Mouse (Mus musculus) CD4-positive helper T cell, adult 2 months (primary cell): ENCODE results near the gene 1700017B05Rik.
"Not testable (repeated sequence)": the region's sequence is repeated elsewhere in the genome, so short reads cannot be mapped to it uniquely, and the experiment has no call there.

ENCODE experiments used
- DNase-seq: peaks from one replicate; pipeline ENCODE4 v3.0.0-alpha.2; 2012; ENCODE audit warnings: low read depth, missing footprints, low spot score

Gene 1700017B05Rik

GRCm38 (mm10) chr9:57261913-57262794, at the start of gene 1700017B05Rik:
Gene 1700017B05Rik (minus strand): TSS chr9:57262612.
- DNase-seq = peak; percentile 87

GRCm38 (mm10) chr9:57310895-57311294, 48.5 kb upstream of the 1700017B05Rik start:
- no peak for DNase-seq

- no peak for DNase-seq
Measured at GRCm38 (mm10) chr9:57309353-57309752, 46.9 kb upstream of the 1700017B05Rik start.

- DNase-seq = no peak
Measured at GRCm38 (mm10) chr9:57307456-57307855, 45.0 kb upstream of the 1700017B05Rik start.

- DNase-seq = not testable (repeated sequence)
Measured at GRCm38 (mm10) chr9:57304716-57305115, 42.3 kb upstream of the 1700017B05Rik start.

GRCm38 (mm10) chr9:57304251-57304650, 41.8 kb upstream of the 1700017B05Rik start:
- DNase-seq = no peak

GRCm38 (mm10) chr9:57303356-57303755, 40.9 kb upstream of the 1700017B05Rik start:
- DNase-seq = no peak

- DNase-seq = no peak
Measured at GRCm38 (mm10) chr9:57300825-57301224, 38.4 kb upstream of the 1700017B05Rik start.

- DNase-seq = no peak
Measured at GRCm38 (mm10) chr9:57299790-57300477, 37.5 kb upstream of the 1700017B05Rik start.

- DNase-seq = no peak
Measured at GRCm38 (mm10) chr9:57297938-57298337, 35.5 kb upstream of the 1700017B05Rik start.

GRCm38 (mm10) chr9:57296277-57296676, 33.9 kb upstream of the 1700017B05Rik start:
- DNase-seq = no peak

- no peak for DNase-seq
Measured at GRCm38 (mm10) chr9:57295666-57296065, 33.3 kb upstream of the 1700017B05Rik start.

GRCm38 (mm10) chr9:57294905-57295304, 32.5 kb upstream of the 1700017B05Rik start:
- no peak for DNase-seq

GRCm38 (mm10) chr9:57287183-57287582, 24.8 kb upstream of the 1700017B05Rik start:
- DNase-seq = no peak

- DNase-seq = no peak
Measured at GRCm38 (mm10) chr9:57283311-57283710, 20.9 kb upstream of the 1700017B05Rik start.

- no peak for DNase-seq
Measured at GRCm38 (mm10) chr9:57282686-57283085, 20.3 kb upstream of the 1700017B05Rik start.

GRCm38 (mm10) chr9:57281549-57281948, 19.1 kb upstream of the 1700017B05Rik start:
- no peak for DNase-seq

GRCm38 (mm10) chr9:57279441-57279840, 17.0 kb upstream of the 1700017B05Rik start:
- DNase-seq = no peak

GRCm38 (mm10) chr9:57278268-57278667, 15.9 kb upstream of the 1700017B05Rik start:
- DNase-seq = peak; percentile 74

GRCm38 (mm10) chr9:57276311-57276710, 13.9 kb upstream of the 1700017B05Rik start:
- no peak for DNase-seq

- DNase-seq = no peak
Measured at GRCm38 (mm10) chr9:57273805-57274494, 11.5 kb upstream of the 1700017B05Rik start.
